Mouse (Mus musculus): ENCODE measurements at regions not wholly inside any gene's neighbourhood (a gene's known extent, or its start where the extent isn't known, plus 50 kb on each side); places are given as distances from the start of the nearest gene placed in this dataset.

- no peak for TF ChIP-seq CTCF (IDR thresholded peaks at IDR 0.05; ENCODE audit: borderline replicate concordance, extremely low read depth, insufficient read depth, insufficient read length)
- TF ChIP-seq POLR2A (IDR thresholded peaks at IDR 0.05; ENCODE audit: borderline replicate concordance, extremely low read depth, insufficient read depth, insufficient read length, poor library complexity, severe bottlenecking) = no peak
Measured at GRCm38 (mm10) chr11:56810141-56810540, 201.0 kb upstream of the Gria1 start.

Measured in brain, embryonic 14.5 days (tissue).